Mouse (Mus musculus) liver, embryonic 11.5 days (tissue): Measurements from ENCODE around the gene Cyp4f37. TPM values are rescaled to one million over a fixed set of nuclear protein-coding genes. Genes with fewer than 3 reads are reported as not detected.
A peak's percentile ranks its signal among the peaks of the same experiment; 100 is the strongest.

Experiments
- ATAC-seq: fragments of 200-750 bp; cut with Nextera tagmentation; replicated peaks from 2 replicates; pipeline ENCODE4 v1.8.0; 2017; ENCODE audit warnings: moderate number of reproducible peaks, mild to moderate bottlenecking, moderate TSS enrichment, moderate library complexity; ENCODE audit not compliant: low FRiP score
- DNase-seq: peaks from one replicate; pipeline ENCODE4 v3.0.0-alpha.2; 2017; ENCODE audit warnings: low spot score
- H3K27ac ChIP-seq: fragments of 300-500 bp; sonication (generic); 2 replicates; pipeline ENCODE4 v1.5.1; 2014; ENCODE audit warnings: mild to moderate bottlenecking, low read depth, low read length, control low read depth
- H3K27me3 ChIP-seq: fragments of 300-500 bp; sonication (generic); replicated peaks from 2 replicates; pipeline ENCODE4 v1.6.1; 2014; ENCODE audit warnings: low read length, mixed read lengths; ENCODE audit not compliant: control insufficient read depth, insufficient read depth
- H3K36me3 ChIP-seq: fragments of 300-500 bp; sonication (generic); 2 replicates; pipeline ENCODE4 v1.6.1; 2014; ENCODE audit warnings: mild to moderate bottlenecking, low read length, moderate library complexity, mixed read lengths; ENCODE audit not compliant: control insufficient read depth, insufficient read depth
- H3K4me1 ChIP-seq: fragments of 300-500 bp; sonication (generic); replicated peaks from 2 replicates; pipeline ENCODE4 v1.6.1; 2014; ENCODE audit warnings: low read length, mixed read lengths; ENCODE audit not compliant: control insufficient read depth, insufficient read depth
- H3K4me2 ChIP-seq: fragments of 300-500 bp; sonication (generic); 2 replicates; pipeline ENCODE4 v1.6.1; 2014; ENCODE audit warnings: mild to moderate bottlenecking, control low read depth, moderate library complexity
- H3K4me3 ChIP-seq: fragments of 300-500 bp; sonication (generic); 2 replicates; pipeline ENCODE4 v1.5.1; 2014; ENCODE audit warnings: low read depth, low read length, control low read depth
- H3K9ac ChIP-seq: fragments of 300-500 bp; sonication (generic); 2 replicates; pipeline ENCODE4 v1.6.1; 2014; ENCODE audit warnings: low read depth, low read length, control low read depth
- H3K9me3 ChIP-seq: fragments of 300-500 bp; sonication (generic); 2 replicates; pipeline ENCODE4 v1.6.1; 2016; ENCODE audit warnings: low read length, inconsistent platforms, mixed read lengths; ENCODE audit not compliant: control insufficient read depth
- WGBS: fragments of 180-500 bp; shearing (Covaris S2); extraction: QIAGEN DNeasy Blood & Tissue Kit; methylation state at CpG from one replicate; pipeline ENCODE4 v1.1.7; 2014; 5-methylcytosine and 5-hydroxymethylcytosine counted together
- polyA plus RNA-seq: library from polyadenylated mRNA; unstranded; fragments of >200 nt; fragmentation: Nextera tagmentation; extraction: Ambion mirVana; gene quantifications from 2 replicates; pipeline ENCODE4 v1.2.1, GENCODE M21; 2014

Gene Cyp4f37
- polyA plus RNA-seq, 1 experiment from 2014 or later: not detected

DNA sequence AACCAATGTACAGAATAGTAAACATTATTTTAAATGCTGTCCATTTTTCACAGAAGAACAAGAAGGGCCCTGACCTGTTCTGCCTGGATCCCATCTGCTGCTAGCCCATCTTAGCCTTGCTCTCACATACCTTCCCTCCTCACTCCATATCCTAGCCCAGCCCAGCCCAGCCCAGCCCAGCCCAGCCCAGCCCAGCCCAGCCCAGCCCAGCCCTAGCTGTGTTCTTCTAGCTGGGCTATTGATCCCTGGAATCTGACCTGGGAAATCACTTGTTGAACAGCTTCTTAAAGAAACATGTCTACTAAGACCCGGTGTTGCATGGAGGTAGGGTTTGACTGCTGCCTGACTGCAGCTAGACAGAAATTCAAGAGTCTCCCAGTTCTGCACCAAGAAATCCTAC lies 37.1 kb downstream of the Cyp4f37 start:
- Histone ChIP-seq H3K4me2 (no peak overlapping the region), H3K36me3 (no peaks in the 10 kb centered on the region), H3K4me3 (no peak overlapping the region), H3K9ac (no peak overlapping the region), H3K27ac (no peak overlapping the region), H3K4me1 (no peaks in the 10 kb centered on the region), H3K9me3 (no peaks in the 10 kb centered on the region; the same call in 1 of the 2 replicates), H3K27me3 (no peaks in the 10 kb centered on the region)
- ATAC-seq: no peak
- no peak for DNase-seq
- WGBS: 60% methylated on average over 1 of the region's 1 CpGs

DNA sequence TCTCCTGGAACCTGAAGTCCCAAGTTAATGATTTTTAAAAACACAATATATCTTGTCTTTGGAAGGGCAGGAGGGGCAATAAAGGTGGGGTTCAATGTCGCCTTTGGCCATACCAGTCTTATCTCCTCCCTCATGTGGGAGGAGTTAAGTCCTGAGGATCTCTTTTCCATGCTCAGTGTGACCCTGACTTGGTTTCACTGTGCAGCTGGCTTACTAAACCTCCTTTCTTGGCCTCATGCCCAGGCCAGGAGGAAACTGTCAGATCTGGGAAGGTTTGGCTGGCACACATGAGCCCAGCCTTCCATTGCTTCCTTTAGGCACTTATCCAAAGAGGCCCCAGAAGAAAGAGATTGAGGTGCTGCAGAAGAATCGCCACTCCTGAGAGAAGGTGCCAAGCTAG lies 37.6 kb downstream of the Cyp4f37 start, which contains the start of gene Cyp4f40:
Gene Cyp4f40, plus strand, starts transcription at position 189 of the 400 bp plus-strand sequence.
- no peak within 1 kb of the TSS for H3K27ac ChIP-seq
- DNase-seq (no peak), ATAC-seq (no peak)
- no peaks in the 10 kb centered on the region for H3K36me3 ChIP-seq
- no peak within 1 kb of the TSS for H3K4me3 ChIP-seq
- no peaks in the 10 kb centered on the region; the same call in 1 of the 2 replicates for H3K9me3 ChIP-seq
- no peak within 1 kb of the TSS for H3K4me2 ChIP-seq
- H3K4me1 ChIP-seq: no peaks in the 10 kb centered on the region
- no peak within 1 kb of the TSS for H3K9ac ChIP-seq
- WGBS: 47% methylated on average over 2 of the region's 2 CpGs
- H3K27me3 ChIP-seq: no peaks in the 10 kb centered on the region

DNA sequence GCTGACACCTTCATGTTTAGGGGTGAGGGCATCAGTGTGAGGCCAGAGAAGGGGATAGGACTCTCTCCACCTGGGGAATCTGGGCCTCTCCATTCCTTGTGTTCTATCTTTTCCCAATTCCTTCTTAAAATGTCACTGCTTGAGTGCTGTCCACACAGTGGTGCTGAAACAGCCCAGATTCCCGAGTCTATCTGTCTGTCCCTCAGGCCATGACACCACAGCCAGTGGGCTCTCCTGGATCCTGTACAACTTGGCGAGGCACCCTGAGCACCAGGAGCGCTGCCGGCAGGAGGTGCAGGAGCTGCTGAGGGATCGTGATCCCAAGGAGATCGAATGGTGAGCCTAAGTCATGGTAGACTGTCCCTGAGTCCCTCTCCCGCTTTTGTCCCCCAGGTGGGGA lies 52.9 kb downstream of the Cyp4f37 start:
- no peak overlapping the region for H3K27ac ChIP-seq
- H3K9ac ChIP-seq: no peak overlapping the region
- H3K4me3 ChIP-seq: no peak overlapping the region
- H3K27me3 ChIP-seq: no peaks in the 10 kb centered on the region
- H3K4me1 ChIP-seq: no peaks in the 10 kb centered on the region
- no peaks in the 10 kb centered on the region for H3K9me3 ChIP-seq
- DNase-seq (no peak), ATAC-seq (no peak)
- no peak overlapping the region for H3K4me2 ChIP-seq
- H3K36me3 ChIP-seq: no peaks in the 10 kb centered on the region
- 64% methylated on average over 7 of the region's 7 CpGs for WGBS

- H3K4me3 ChIP-seq: no peak overlapping the region
- ATAC-seq: no peak
- DNase-seq: no peak
- no peak overlapping the region for H3K27ac ChIP-seq
- no peaks in the 10 kb centered on the region for H3K27me3 ChIP-seq
- H3K36me3 ChIP-seq: no peaks in the 10 kb centered on the region
- peak overlapping the region; percentile 16 for H3K4me2 ChIP-seq
- no peaks in the 10 kb centered on the region for H3K4me1 ChIP-seq
- no peaks in the 10 kb centered on the region for H3K9me3 ChIP-seq
- H3K9ac ChIP-seq: no peak overlapping the region
- WGBS: 39% methylated on average over 21 of the region's 21 CpGs
These were observed 55.0 kb downstream of the Cyp4f37 start for GRCm38 (mm10) chr17:32676040-32676635.

DNA sequence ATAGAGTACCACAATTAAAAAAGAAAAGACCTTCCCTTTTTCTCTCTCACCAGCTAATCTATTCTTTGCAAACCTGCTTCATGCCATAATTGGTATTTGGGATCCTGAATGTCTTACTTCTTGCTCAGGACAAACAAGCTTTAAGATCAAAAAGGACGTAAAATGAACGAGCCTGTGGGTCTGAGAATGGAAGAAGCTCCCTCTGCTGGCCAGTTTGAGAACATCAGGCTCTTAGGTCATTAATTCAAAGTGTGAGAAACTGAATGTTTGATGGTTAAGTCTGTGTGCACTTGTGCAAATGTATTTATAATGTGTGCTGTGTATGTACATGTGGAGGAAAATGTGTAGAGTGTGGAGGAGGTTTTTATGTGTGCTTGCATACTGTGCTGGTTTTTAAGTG lies 59.3 kb downstream of the Cyp4f37 start:
- Histone ChIP-seq H3K4me1 (no peaks in the 10 kb centered on the region), H3K9ac (no peak overlapping the region), H3K4me2 (no peak overlapping the region), H3K27me3 (no peaks in the 10 kb centered on the region), H3K4me3 (no peak overlapping the region), H3K27ac (no peak overlapping the region), H3K9me3 (no peaks in the 10 kb centered on the region), H3K36me3 (no peaks in the 10 kb centered on the region)
- ATAC-seq (no peak), DNase-seq (no peak)
- 24% methylated on average over 2 of the region's 2 CpGs for WGBS

DNA sequence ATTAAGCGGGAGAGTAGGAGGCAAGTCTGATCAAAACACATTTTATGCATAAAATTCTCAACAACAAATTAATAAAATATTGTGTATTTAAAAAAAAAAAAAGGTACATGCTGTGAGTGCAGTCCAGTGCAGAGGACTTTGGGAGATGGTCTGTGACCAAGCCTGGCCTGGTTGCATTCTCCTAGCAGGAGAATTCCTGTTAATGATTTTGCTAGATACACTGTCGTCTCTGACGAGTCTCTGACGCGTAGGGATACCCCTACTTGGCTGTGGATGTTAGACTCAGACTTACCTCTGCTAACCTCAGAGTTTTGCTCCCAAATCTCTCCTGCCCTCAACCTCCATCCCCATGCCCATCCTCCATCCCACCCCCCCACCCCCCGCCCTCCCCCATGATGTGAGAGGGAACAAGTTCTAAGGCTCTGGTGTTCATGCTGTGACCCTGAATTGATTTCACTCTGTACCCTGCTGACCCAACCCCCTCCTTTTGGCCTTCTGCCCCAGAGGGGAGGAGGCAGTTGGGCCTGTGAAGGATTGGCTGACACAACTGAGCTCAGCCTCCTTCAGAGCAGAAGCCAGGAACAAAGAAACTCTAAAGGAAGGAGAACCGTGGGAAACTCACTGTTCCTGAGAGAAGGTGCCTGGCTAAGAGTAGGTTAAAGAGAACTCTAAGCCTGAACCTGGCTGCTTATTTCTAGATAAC lies 64.1 kb downstream of the Cyp4f37 start, which contains the start of gene Cyp4f15:
Gene Cyp4f15, plus strand, starts transcription at position 580 of the 703 bp plus-strand sequence.
- no peak within 1 kb of the TSS for H3K27ac ChIP-seq
- DNase-seq (no peak), ATAC-seq (peak; percentile 67)
- no peak within 1 kb of the TSS for H3K4me3 ChIP-seq
- H3K4me2 ChIP-seq: peak within 1 kb of the TSS; percentile 35
- H3K4me1 ChIP-seq: no peaks in the 10 kb centered on the region
- H3K9ac ChIP-seq: no peak within 1 kb of the TSS
- WGBS: 21% methylated on average over 7 of the region's 7 CpGs
- no peaks in the 10 kb centered on the region for H3K27me3 ChIP-seq
- no peaks in the 10 kb centered on the region for H3K36me3 ChIP-seq
- H3K9me3 ChIP-seq: no peaks in the 10 kb centered on the region

Other genes with a start within 250 kb of the Cyp4f37 start
- 25.7 and 26.4 TPM in 2 replicates for gene Wiz, start 231.9 kb upstream of the Cyp4f37 start, polyA plus RNA-seq
- gene Rasal3, start 217.7 kb upstream of the Cyp4f37 start, polyA plus RNA-seq: 7.5 and 8.7 TPM in 2 replicates
- 1.8 and 2.2 TPM in 2 replicates for gene Pglyrp2, start 197.1 kb upstream of the Cyp4f37 start, polyA plus RNA-seq
- 0.15 and 0.27 TPM in 2 replicates for gene Cyp4f39, start 168.6 kb upstream of the Cyp4f37 start, polyA plus RNA-seq
- 1.5 and 2.2 TPM in 2 replicates for gene Cyp4f17, start 115.3 kb upstream of the Cyp4f37 start, polyA plus RNA-seq
- 5.8 and 6.1 TPM in 2 replicates for gene Cyp4f16, start 84.8 kb upstream of the Cyp4f37 start, polyA plus RNA-seq
- gene Cyp4f40, start 37.6 kb downstream of the Cyp4f37 start, polyA plus RNA-seq: not detected in 2 replicates
- gene Cyp4f15, start 64.3 kb downstream of the Cyp4f37 start, polyA plus RNA-seq: 3.2 and 4.2 TPM in 2 replicates
- gene Zfp871, start 167.0 kb downstream of the Cyp4f37 start, polyA plus RNA-seq: 24.7 and 25.3 TPM in 2 replicates
- gene Zfp811, start 188.6 kb downstream of the Cyp4f37 start, polyA plus RNA-seq: 1.3 and 1.6 TPM in 2 replicates
- 6.0 and 6.7 TPM in 2 replicates for gene Zfp799, start 209.0 kb downstream of the Cyp4f37 start, polyA plus RNA-seq